Mouse (Mus musculus): ENCODE data around the gene Palm2.

Gene Palm2

DNA sequence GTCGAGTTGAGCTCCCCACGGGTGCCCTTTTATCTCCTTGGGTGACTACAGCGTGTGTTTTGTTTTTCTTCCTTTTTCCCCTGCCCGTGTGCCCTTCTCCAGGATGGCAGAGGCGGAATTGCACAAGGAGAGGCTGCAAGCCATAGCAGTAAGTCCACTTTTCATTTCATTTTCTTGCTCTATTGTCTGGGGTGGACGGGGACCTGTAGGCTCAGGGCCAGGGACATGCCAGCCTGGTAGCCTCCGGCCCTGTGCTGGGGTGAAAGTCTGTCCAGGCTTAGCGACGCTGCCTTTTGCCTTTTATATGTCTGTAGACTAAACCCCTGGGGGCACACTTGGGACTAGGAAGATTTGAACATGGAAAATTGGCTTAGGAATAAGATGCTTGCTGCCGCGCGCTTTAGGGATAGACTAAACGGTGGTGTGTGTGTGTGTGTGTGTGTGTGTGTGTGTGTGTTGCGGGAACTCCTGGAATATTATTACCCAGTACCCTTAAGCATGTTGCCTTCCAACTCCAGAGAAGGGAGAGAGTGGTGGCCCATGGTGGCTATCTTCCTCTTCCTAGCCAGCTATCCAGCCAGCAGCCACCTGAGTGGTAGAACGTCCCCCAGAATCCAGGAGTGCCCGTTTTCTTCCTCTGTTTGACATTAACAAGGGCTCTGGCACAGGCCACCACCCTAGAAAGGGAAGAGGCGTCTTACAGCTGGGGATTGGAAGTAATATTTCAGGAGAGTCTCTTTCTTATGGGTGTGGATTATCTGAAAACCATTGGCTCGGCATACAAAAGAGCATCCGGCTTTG is 134.4 kb downstream of the Palm2 start:
- DNase-seq (ENCODE audit: low spot score in 2 of 2): peak in 1 of 2 experiments; percentile 13

GRCm38 (mm10) chr4:57569069-57569355 is 135.0 kb downstream of the Palm2 start:
- no peak for DNase-seq (ENCODE audit: low spot score in 2 of 2)

DNA sequence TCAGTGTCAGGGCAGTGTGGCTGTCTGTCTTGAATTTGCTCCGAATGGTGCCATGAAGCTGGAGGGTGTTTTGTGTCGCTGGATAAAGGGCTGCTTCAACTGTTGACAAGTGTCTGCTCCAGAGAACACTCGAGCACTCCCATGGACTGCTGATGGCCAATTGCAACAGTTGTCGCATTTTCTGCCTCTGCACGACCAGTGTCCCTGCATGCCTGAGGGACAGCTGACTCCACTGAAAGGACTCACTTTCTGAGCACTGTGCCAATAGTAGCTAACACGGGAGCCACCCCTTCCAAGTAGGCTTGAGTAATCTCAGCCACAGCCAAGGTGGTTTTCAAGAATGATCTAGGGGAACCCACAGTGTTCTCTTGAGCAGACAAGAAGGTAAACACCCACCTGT is 135.7 kb downstream of the Palm2 start:
- no peak for DNase-seq (ENCODE audit: low spot score in 2 of 2)

DNA sequence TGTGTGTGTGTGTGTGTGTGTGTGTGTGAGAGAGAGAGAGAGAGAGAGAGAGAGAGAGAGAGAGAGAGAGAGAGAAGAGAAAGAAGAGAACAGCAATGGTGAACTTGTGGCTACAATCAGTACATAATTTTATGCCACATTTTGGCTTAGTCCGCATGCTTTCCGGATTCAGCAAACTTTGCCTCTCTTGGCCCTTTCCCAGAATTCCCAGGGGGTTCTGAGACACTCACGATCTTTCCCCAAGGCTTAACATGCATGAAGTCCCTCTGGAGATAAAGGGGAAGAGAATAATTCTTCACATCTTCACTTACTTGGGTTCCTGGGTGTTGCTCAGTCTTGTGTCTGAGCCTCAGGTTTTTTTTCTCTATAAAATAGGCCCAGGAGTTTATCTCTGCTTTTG is 136.2 kb downstream of the Palm2 start:
- DNase-seq (ENCODE audit: low spot score in 2 of 2): no peak

DNA sequence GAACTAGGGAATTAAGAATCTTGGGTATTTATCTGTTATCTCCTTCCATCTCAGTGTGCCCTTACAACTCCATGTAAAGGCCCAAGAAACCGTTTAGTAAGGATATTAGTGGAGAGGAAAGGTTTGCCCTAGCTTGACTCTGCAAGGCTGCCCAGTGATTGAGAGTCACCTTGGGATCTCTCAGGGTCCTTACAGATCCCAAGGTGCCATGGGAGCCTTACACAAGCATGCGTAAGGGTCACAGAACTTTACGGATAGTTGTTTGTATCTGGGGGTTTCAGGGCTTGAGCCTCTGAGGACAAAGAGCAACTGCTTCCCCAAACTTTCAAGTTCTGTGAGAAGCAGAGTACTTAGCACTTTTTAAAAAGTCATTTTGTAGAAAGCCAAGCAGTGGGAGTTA is 140.1 kb downstream of the Palm2 start:
- no peak for DNase-seq (ENCODE audit: low spot score in 2 of 2)

DNA sequence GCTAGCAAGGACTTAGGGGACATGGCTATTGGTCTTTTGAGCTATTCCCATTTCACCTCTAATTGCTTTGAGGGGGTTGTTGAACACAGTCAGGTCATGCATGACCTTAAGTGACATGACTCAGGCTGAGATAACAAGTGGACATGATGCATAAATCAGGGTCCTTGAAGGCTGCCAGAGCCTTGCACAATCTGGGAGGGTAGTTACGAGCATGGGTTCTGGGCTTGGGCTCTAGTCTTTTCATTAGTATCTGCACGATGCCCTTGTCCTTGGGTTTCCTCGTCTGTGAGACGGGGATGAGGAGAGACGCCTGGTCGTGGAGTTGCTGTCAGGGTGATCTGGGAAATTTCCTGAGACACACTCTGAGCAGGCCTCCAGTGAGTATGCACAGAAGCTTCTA is 140.6 kb downstream of the Palm2 start:
- no peak for DNase-seq (ENCODE audit: low spot score in 2 of 2)

GRCm38 (mm10) chr4:57575686-57576085 is 141.6 kb downstream of the Palm2 start:
- DNase-seq (ENCODE audit: low spot score in 2 of 2): no peak

DNA sequence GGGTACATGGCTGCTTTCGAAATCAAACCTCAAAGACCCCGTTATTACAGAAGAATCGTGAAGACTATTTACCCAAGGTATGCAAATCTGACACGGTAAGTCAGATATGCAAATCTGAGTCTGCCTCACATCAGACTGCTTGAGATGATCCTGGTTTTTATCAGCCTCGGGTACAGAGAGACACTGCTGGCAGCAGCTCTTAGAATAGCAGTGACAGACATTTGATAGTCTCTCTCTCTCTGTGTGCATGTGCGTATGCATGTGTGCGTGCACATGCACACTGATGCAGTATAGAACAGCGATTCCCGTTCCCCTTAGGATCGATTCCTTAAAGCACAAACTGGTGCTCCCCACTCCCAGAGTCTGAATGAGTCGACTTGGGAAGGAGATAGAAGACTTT is 142.0 kb downstream of the Palm2 start:
- no peak for DNase-seq (ENCODE audit: low spot score in 2 of 2)

- DNase-seq (ENCODE audit: low spot score in 2 of 2): no peak
Observed at GRCm38 (mm10) chr4:57579683-57580082, 145.6 kb downstream of the Palm2 start.

DNA sequence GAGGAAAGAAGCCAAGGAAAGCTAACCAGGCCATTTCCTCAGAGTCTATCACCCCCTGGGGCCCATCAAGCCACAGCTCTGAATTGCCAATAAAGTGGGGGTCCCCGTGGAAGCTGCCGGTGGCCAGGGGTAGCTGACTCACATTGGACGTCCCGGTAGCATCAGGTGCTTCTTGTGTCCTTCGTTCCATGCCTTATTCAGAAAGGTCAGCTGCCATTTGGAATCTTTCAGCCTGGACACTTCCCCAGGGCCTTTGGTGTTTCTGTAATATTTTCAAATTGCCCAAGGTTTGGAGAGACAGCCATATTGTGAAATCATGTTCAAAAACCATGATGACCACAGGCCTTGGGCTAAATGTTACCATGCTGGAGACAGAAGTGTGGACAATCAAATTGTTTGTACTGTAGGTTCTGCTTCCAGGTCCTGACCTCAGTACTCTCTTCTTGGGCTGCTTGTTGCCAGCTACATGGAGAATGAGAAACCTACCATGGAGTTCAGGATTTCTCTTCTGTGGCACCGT is 151.3 kb downstream of the Palm2 start:
- no peak for DNase-seq (ENCODE audit: low spot score in 2 of 2)

DNA sequence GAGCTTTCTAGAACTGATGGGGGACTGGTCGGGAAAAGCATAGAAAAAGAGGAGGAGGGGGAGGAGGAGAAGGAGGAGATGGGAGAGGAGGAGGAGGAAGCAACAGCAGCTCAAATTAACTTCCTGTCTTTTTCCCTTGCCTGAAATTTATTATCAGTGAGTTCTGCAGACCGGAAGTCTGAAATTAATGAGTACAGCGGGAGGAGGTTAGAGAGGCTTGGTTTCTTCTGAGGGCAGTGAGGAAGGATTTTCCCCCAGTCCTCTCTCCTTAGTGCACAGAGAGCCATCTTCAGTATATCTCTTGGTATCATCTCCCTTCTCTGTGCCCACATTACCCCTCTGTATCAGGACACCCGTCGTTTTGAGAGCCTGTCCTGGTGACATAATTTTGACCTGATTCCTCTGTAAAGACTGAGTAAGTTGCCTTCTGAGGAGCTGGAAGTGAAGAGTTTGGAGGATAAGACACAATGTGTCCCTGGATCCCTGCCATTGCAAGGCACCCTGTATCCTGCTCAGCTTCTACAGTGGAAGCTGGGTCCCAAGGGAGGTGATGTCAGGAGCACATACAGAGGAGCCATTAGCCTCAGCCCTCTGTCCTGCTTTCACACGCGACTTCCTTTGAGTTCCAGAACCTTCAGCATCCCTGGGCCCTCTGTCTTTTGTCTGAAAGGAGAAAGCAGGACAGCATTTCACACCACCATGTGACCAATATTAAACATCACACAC is 153.0 kb downstream of the Palm2 start:
- no peak for DNase-seq (ENCODE audit: low spot score in 2 of 2)

- no peak for DNase-seq (ENCODE audit: low spot score in 2 of 2)
Observed at GRCm38 (mm10) chr4:57588356-57588755, 154.3 kb downstream of the Palm2 start.

DNA sequence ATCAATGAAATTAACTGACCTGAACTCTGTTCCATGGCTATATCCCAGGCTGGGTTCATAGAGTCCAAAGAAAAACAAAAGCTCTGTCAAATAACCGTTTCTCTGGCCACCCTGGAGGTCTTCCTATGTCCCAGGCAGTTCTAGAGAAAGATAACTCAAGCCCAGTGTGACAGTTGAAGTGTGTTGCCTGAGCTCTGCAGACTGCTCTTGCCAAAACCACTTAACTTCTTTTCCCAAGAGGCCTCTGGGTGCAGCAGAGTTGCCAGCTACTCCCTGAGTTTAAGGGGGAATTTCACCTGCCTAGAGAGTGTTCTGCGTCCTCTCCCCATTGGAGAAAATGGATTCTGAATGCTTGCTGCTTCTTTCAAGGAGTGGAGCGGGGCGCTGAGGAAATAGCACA is 158.7 kb downstream of the Palm2 start:
- no peak for DNase-seq (ENCODE audit: low spot score in 2 of 2)

DNA sequence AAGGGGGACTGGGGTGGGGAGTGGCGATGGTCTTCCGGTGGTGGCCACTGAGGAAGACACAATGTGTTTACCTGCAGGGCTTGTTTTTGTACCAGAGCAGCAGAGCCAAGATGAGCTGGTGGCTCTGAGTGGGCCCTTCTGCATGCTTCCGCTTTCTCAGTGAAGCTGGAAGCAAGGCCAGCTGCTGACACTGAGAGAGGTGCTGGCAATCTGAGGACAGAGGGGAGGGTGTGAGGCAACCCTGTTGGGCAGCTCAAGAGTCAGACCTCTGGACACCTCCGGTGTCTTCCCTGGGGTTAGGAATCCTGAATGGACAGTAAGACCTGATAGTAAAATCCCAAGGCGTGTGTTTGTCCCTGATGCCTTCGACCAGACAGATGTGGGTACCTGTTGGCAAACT is 165.9 kb downstream of the Palm2 start:
- no peak for DNase-seq (ENCODE audit: low spot score in 2 of 2)

- no peak for DNase-seq (ENCODE audit: low spot score in 2 of 2)
Observed at GRCm38 (mm10) chr4:57600685-57601457, 166.8 kb downstream of the Palm2 start.

DNA sequence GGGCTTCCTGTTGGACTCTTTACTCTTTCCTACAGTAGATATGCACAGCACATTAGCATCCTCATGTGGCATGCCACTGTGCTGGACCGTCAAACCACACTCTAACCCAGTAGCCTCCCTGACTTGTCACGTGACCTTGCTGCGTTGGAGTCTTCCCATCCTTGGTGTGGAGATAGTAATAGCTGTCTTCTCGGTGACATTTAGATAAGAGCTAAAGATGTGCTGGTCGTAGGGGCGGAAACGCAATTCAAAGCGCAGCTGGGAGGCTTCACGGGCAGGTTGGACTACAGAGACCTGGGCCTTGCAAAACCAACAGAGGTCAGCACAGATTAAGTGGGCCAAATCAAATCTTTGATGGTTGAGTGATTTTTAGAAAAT is 167.4 kb downstream of the Palm2 start:
- no peak for DNase-seq (ENCODE audit: low spot score in 2 of 2)

- no peak for DNase-seq (ENCODE audit: low spot score in 2 of 2)
Observed at GRCm38 (mm10) chr4:57601903-57602617, 168.0 kb downstream of the Palm2 start.

DNA sequence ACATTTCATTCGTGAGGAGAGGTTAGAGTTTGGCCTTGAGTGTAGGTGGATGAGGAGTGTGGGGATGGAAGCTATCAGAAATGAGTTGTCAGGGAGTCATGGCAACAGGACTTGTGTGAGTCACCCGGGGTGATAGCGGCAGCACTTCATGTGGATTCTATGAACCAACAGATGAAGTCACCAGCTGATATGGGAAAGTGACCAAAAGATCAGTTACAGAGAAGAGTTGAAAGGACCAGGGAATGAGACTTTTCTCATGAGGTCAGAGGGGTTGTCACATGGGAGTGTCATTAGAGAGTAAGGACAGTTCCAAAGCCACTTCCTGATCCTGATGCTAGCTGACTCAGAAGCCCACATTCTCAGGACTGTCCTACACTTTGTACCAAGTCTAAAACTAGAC is 172.2 kb downstream of the Palm2 start:
- peak; percentile 15 to 20 for DNase-seq (ENCODE audit: low spot score in 2 of 2)

DNA sequence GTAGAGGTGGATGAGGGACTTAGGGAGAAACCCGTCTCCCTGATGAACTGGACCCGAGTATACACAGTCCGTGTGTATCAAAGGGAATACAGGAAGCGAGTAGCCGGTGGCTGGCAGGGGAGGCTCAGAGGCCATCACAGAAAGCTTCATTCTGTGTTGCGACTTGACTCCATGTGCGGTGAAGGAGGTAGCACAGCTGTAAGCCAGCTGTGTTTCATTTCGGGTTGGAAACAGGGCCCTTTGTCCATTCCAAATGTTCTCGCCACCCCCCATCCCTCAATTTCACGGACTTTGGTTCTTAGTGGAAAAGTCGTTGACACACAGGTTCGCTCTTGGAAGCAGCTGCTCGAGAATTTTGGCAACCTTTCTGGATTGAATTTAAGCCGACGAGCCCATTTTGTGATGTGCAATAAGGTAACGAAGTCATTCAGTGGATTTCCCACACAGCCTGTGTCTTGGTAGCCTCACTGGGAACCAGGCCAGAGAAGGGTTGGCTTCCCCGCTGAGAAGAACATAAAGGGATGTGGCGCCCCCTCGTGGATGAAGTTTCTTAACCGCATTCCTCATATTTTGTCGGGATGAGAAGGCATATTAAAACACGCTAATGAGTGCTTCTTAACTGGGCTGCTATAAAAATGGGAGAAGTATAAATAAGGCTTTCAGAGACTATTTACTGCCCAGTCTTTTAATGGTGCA is 173.3 kb downstream of the Palm2 start:
- DNase-seq (ENCODE audit: low spot score in 2 of 2): peak; percentile 90 to 94

- no peak for DNase-seq (ENCODE audit: low spot score in 2 of 2)
Observed at GRCm38 (mm10) chr4:57611303-57612077, 177.4 kb downstream of the Palm2 start.

GRCm38 (mm10) chr4:57612716-57613115 is 178.7 kb downstream of the Palm2 start:
- no peak for DNase-seq (ENCODE audit: low spot score in 2 of 2)
